Mouse (Mus musculus): ENCODE results near the gene Raly.
"Not testable (repeated sequence)": the region's sequence is repeated elsewhere in the genome, so short reads cannot be mapped to it uniquely, and the experiment has no call there.

The Raly gene

DNA sequence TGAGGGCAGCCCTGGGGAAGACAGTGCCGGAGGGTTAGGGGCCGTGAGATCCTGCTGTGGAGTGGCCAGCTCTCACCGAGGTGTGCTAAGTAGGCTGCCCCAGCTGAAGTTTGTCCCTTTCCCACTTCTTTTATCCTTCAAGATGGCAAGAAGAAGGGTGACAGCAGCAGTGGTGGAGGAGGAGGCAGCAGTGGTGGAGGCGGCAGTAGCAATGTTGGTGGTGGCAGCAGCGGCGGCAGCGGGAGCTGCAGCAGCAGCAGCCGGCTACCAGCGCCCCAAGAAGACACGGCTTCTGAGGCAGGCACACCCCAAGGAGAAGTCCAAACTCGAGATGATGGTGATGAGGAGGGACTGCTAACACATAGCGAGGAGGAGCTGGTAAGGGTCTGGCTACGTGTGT lies 72.8 kb downstream of the Raly start:
- peak; percentile 10 for DNase-seq

DNA sequence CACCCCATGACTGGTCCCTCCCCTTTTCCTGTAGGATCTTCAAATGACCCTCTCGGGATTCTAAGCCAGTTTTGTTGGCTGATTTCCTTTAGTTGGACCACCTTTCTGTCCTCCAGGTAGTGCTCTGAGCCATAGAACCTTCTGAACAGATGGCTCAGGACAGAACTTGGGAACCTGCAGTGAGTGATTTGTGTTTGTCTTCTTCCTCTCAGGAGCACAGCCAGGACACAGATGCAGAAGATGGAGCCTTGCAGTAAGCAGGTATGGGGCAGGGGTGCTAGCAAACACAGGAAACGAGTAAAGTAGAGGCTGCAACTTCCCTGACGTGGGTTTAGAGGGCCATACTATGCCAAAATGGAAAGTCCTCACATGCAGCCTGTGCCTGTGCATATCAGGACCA lies 74.8 kb downstream of the Raly start:
- DNase-seq: no peak

- DNase-seq: no peak
Observed at GRCm38 (mm10) chr2:154868106-154868505, 77.2 kb downstream of the Raly start.

- DNase-seq: no peak
Observed at GRCm38 (mm10) chr2:154869954-154870641, 79.2 kb downstream of the Raly start.

- no peak for DNase-seq
Observed at GRCm38 (mm10) chr2:154876621-154877020, 85.7 kb downstream of the Raly start.

GRCm38 (mm10) chr2:154891585-154891984 lies 100.7 kb downstream of the Raly start:
- DNase-seq: no peak

GRCm38 (mm10) chr2:154892201-154893044 lies 101.5 kb downstream of the Raly start, which contains the start of gene Eif2s2:
Eif2s2 (minus strand) TSS chr2:154892935.
- peak; percentile 94 for DNase-seq

DNA sequence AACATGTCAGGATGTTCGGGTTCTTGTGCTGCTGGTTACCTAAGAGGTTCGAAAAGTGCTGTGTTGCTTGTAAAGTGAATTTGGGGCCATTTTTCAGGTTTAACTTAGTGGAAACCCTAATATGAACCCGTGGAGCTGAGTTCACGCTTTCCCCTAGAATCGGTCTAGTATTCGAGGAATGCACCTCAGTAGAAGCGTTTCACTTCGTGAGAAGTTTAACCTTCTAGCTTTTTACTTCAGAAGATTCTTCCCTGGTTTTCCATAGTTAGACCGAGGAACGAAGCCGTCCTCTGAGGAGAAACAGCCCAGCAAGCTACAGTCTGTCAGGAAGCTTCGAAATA lies 102.1 kb downstream of the Raly start:
- no peak for DNase-seq

DNA sequence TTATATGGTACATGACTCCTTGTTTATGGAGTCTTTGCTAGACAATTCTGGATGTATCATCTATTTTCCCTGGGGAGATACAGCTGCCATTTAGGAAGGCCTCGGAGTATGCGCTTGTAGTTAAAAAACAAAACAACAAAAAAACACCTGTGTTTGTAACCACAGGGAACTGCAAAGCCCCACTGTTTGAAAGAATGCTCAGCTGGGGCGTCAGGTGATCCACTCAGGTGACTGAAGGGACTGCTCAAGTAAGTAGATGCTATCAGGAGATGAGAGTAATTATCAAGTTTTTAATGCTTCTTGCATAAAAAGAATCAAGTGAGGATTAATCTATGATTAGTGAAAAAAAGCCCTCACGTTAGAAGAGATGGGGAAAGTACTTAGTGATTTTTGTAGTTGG lies 102.7 kb downstream of the Raly start:
- no peak for DNase-seq

- not testable (repeated sequence) for DNase-seq
Observed at GRCm38 (mm10) chr2:154899004-154899403, 108.1 kb downstream of the Raly start.

GRCm38 (mm10) chr2:154899412-154899811 lies 108.5 kb downstream of the Raly start:
- not testable (repeated sequence) for DNase-seq

- no peak for DNase-seq
Observed at GRCm38 (mm10) chr2:154902111-154902510, 111.2 kb downstream of the Raly start.

DNA sequence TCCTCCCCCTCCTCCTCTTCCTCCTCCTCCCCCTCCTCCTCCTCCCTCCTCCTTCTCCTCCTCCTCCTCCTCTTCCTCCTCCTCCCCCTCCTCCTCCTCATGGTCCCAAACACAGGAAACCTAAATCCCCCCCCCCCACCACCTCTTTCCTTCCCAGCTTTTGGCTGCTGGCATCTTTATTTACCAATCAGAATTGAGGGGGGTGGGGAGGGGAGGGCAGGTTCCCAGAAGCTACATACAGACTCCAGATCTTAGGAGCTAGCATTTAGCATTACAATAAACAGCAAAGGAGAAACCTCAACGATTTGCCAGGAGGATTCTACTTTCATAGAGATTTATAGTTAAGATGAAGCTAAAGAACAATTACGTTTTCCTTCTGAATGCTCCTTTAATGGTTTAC lies 114.9 kb downstream of the Raly start:
- DNase-seq: no peak

GRCm38 (mm10) chr2:154908223-154908622 lies 117.3 kb downstream of the Raly start:
- DNase-seq: not testable (repeated sequence)

DNA sequence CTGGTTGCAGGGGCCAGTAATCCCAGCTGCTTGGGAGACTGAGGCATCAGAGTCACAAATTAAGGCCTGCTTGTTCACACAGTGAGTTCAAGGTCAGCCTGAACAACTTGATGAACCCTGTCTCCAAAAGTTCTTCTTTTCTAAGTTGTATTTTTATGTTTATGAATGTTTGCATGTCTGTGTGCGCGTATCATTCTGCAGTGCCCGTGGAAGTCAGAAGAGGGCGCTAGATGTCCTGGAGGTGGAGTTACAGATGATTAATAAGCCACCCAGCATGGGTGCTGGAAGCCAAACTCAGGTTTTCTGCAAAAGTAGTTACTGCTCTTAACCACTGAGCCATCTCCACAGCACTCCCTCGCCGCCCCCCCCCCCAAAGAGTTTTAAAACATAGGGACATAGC lies 118.9 kb downstream of the Raly start:
- no peak for DNase-seq

DNA sequence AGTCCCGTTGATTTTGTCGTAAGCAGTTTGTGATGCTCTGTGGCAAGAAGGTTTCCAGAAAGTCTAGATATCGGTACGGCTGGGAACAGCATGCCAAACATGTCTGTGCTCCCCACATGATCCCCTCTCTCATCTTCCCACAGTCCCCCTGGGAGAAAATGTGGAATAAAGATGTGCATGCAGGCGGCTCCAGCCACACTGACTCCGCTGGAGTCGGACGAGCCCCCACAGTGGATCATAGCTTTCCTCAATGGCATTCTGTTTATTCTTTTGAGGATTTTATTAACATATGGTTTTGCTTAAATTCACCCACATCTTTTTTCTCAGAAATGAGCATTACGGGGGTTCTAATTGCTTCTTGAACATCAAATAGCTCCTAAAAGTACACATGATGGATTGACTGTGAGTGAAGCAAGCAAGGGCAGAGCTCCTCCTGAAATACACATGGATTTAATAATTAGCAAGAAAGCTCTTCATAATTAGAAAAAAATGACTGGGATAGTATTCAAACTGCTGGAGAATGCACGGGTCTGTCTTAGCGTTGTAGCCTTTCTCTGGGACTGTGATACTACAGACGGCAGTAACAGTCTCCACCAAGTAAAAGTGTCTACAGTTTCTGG lies 125.1 kb downstream of the Raly start:
- DNase-seq: no peak

GRCm38 (mm10) chr2:154916547-154916946 lies 125.7 kb downstream of the Raly start:
- DNase-seq: peak; percentile 5
